Mouse (Mus musculus): ENCODE data around the gene Ptprg. TPM values are rescaled to one million over a fixed set of nuclear protein-coding genes. Genes with fewer than 3 reads are reported as not detected.
A peak's percentile ranks its signal among the peaks of the same experiment; 100 is the strongest.

Ptprg gene
- polyA plus RNA-seq, 1 experiment from 2014 or later: 15.8 TPM

- Histone ChIP-seq H3K36me3 (ENCODE audit: control insufficient read depth, insufficient read depth, low read length) (no peaks in the 10 kb centered on the region), H3K4me1 (ENCODE audit: control insufficient read depth in 2 of 2, insufficient read depth in 2 of 2, low read length in 2 of 2) (no peaks in the 10 kb centered on the region; a peak in 1 of 4 replicates), H3K4me3 (ENCODE audit: control insufficient read depth in 1 of 2, insufficient read depth in 1 of 2, low read depth in 1 of 2, low read length in 2 of 2) (no peak overlapping the region), H3K9ac (ENCODE audit: low read length) (no peak overlapping the region), H3K27me3 (ENCODE audit: control insufficient read depth, insufficient read depth, low read length) (no peaks in the 10 kb centered on the region), H3K4me2 (ENCODE audit: low read length) (no peak overlapping the region), H3K9me3 (ENCODE audit: control insufficient read depth, low read length) (no peaks in the 10 kb centered on the region), H3K27ac (replicated peaks in 1 of 2; ENCODE audit: control insufficient read depth in 1 of 2, insufficient read depth in 1 of 2, low read depth in 2 of 2, low read length in 2 of 2) (no peak overlapping the region)
- no peak for ATAC-seq (ENCODE audit: insufficient number of reproducible peaks, insufficient read depth, low FRiP score, low read depth)
- WGBS: 83% methylated on average over 8 of the region's 8 CpGs
These were observed 614.3 kb downstream of the Ptprg start for GRCm38 (mm10) chr14:12167651-12168050.

- Histone ChIP-seq H3K27me3 (ENCODE audit: control insufficient read depth, insufficient read depth, low read length) (no peaks in the 10 kb centered on the region), H3K4me2 (ENCODE audit: low read length) (no peak overlapping the region), H3K36me3 (ENCODE audit: control insufficient read depth, insufficient read depth, low read length) (no peaks in the 10 kb centered on the region), H3K27ac (replicated peaks in 1 of 2; ENCODE audit: control insufficient read depth in 1 of 2, insufficient read depth in 1 of 2, low read depth in 2 of 2, low read length in 2 of 2) (no peak overlapping the region), H3K9me3 (ENCODE audit: control insufficient read depth, low read length) (no peaks in the 10 kb centered on the region), H3K4me1 (ENCODE audit: control insufficient read depth in 2 of 2, insufficient read depth in 2 of 2, low read length in 2 of 2) (peaks cover 7 to 10% of the 10 kb centered on the region in 2 experiments), H3K4me3 (ENCODE audit: control insufficient read depth in 1 of 2, insufficient read depth in 1 of 2, low read depth in 1 of 2, low read length in 2 of 2) (no peak overlapping the region), H3K9ac (ENCODE audit: low read length) (no peak overlapping the region)
- 57% methylated on average over 5 of the region's 5 CpGs for WGBS
- ATAC-seq (ENCODE audit: insufficient number of reproducible peaks, insufficient read depth, low FRiP score, low read depth): no peak
These were observed 624.1 kb downstream of the Ptprg start for GRCm38 (mm10) chr14:12177436-12177835.

GRCm38 (mm10) chr14:12178645-12179044 is 625.3 kb downstream of the Ptprg start:
- ATAC-seq (ENCODE audit: insufficient number of reproducible peaks, insufficient read depth, low FRiP score, low read depth): no peak
- Histone ChIP-seq H3K4me2 (ENCODE audit: low read length) (no peak overlapping the region), H3K4me1 (ENCODE audit: control insufficient read depth in 2 of 2, insufficient read depth in 2 of 2, low read length in 2 of 2) (peaks cover 7 to 10% of the 10 kb centered on the region in 2 experiments), H3K27me3 (ENCODE audit: control insufficient read depth, insufficient read depth, low read length) (no peaks in the 10 kb centered on the region), H3K27ac (replicated peaks in 1 of 2; ENCODE audit: control insufficient read depth in 1 of 2, insufficient read depth in 1 of 2, low read depth in 2 of 2, low read length in 2 of 2) (peak overlapping the region; percentile 16 to 36; a peak in 3 of 4 replicates), H3K9ac (ENCODE audit: low read length) (no peak overlapping the region), H3K36me3 (ENCODE audit: control insufficient read depth, insufficient read depth, low read length) (no peaks in the 10 kb centered on the region), H3K4me3 (ENCODE audit: control insufficient read depth in 1 of 2, insufficient read depth in 1 of 2, low read depth in 1 of 2, low read length in 2 of 2) (no peak overlapping the region), H3K9me3 (ENCODE audit: control insufficient read depth, low read length) (no peaks in the 10 kb centered on the region)
- WGBS: 40% methylated on average over 1 of the region's 1 CpGs

GRCm38 (mm10) chr14:12180116-12180515 is 626.8 kb downstream of the Ptprg start:
- Histone ChIP-seq H3K9me3 (ENCODE audit: control insufficient read depth, low read length) (no peaks in the 10 kb centered on the region), H3K9ac (ENCODE audit: low read length) (no peak overlapping the region), H3K4me3 (ENCODE audit: control insufficient read depth in 1 of 2, insufficient read depth in 1 of 2, low read depth in 1 of 2, low read length in 2 of 2) (no peak overlapping the region), H3K27ac (replicated peaks in 1 of 2; ENCODE audit: control insufficient read depth in 1 of 2, insufficient read depth in 1 of 2, low read depth in 2 of 2, low read length in 2 of 2) (no peak overlapping the region), H3K4me2 (ENCODE audit: low read length) (no peak overlapping the region), H3K27me3 (ENCODE audit: control insufficient read depth, insufficient read depth, low read length) (no peaks in the 10 kb centered on the region), H3K4me1 (ENCODE audit: control insufficient read depth in 2 of 2, insufficient read depth in 2 of 2, low read length in 2 of 2) (peaks cover 7 to 10% of the 10 kb centered on the region in 2 experiments), H3K36me3 (ENCODE audit: control insufficient read depth, insufficient read depth, low read length) (no peaks in the 10 kb centered on the region)
- 44% methylated on average over 3 of the region's 3 CpGs for WGBS
- no peak for ATAC-seq (ENCODE audit: insufficient number of reproducible peaks, insufficient read depth, low FRiP score, low read depth)

GRCm38 (mm10) chr14:12185040-12185439 is 631.7 kb downstream of the Ptprg start:
- no peaks in the 10 kb centered on the region for H3K27me3 ChIP-seq (ENCODE audit: control insufficient read depth, insufficient read depth, low read length)
- no peak overlapping the region for H3K27ac ChIP-seq (replicated peaks in 1 of 2; ENCODE audit: control insufficient read depth in 1 of 2, insufficient read depth in 1 of 2, low read depth in 2 of 2, low read length in 2 of 2)
- ATAC-seq (ENCODE audit: insufficient number of reproducible peaks, insufficient read depth, low FRiP score, low read depth): no peak
- H3K9ac ChIP-seq (ENCODE audit: low read length): no peak overlapping the region
- 31% methylated on average over 4 of the region's 4 CpGs for WGBS
- no peaks in the 10 kb centered on the region for H3K4me1 ChIP-seq (ENCODE audit: control insufficient read depth in 2 of 2, insufficient read depth in 2 of 2, low read length in 2 of 2)
- no peak overlapping the region for H3K4me2 ChIP-seq (ENCODE audit: low read length)
- no peaks in the 10 kb centered on the region for H3K9me3 ChIP-seq (ENCODE audit: control insufficient read depth, low read length)
- H3K36me3 ChIP-seq (ENCODE audit: control insufficient read depth, insufficient read depth, low read length): no peaks in the 10 kb centered on the region
- no peak overlapping the region for H3K4me3 ChIP-seq (ENCODE audit: control insufficient read depth in 1 of 2, insufficient read depth in 1 of 2, low read depth in 1 of 2, low read length in 2 of 2)

- no peak overlapping the region for H3K27ac ChIP-seq (replicated peaks in 1 of 2; ENCODE audit: control insufficient read depth in 1 of 2, insufficient read depth in 1 of 2, low read depth in 2 of 2, low read length in 2 of 2)
- no peaks in the 10 kb centered on the region for H3K4me1 ChIP-seq (ENCODE audit: control insufficient read depth in 2 of 2, insufficient read depth in 2 of 2, low read length in 2 of 2)
- 65% methylated on average over 4 of the region's 4 CpGs for WGBS
- no peak overlapping the region for H3K4me3 ChIP-seq (ENCODE audit: control insufficient read depth in 1 of 2, insufficient read depth in 1 of 2, low read depth in 1 of 2, low read length in 2 of 2)
- ATAC-seq (ENCODE audit: insufficient number of reproducible peaks, insufficient read depth, low FRiP score, low read depth): no peak
- no peaks in the 10 kb centered on the region for H3K9me3 ChIP-seq (ENCODE audit: control insufficient read depth, low read length)
- no peak overlapping the region for H3K9ac ChIP-seq (ENCODE audit: low read length)
- H3K27me3 ChIP-seq (ENCODE audit: control insufficient read depth, insufficient read depth, low read length): no peaks in the 10 kb centered on the region
- no peak overlapping the region for H3K4me2 ChIP-seq (ENCODE audit: low read length)
- H3K36me3 ChIP-seq (ENCODE audit: control insufficient read depth, insufficient read depth, low read length): no peaks in the 10 kb centered on the region
These were observed 635.0 kb downstream of the Ptprg start for GRCm38 (mm10) chr14:12188352-12188751.

GRCm38 (mm10) chr14:12189266-12189665 is 635.9 kb downstream of the Ptprg start:
- no peaks in the 10 kb centered on the region for H3K36me3 ChIP-seq (ENCODE audit: control insufficient read depth, insufficient read depth, low read length)
- no peaks in the 10 kb centered on the region for H3K27me3 ChIP-seq (ENCODE audit: control insufficient read depth, insufficient read depth, low read length)
- H3K9ac ChIP-seq (ENCODE audit: low read length): no peak overlapping the region
- no peaks in the 10 kb centered on the region for H3K9me3 ChIP-seq (ENCODE audit: control insufficient read depth, low read length)
- 81% methylated on average over 3 of the region's 3 CpGs for WGBS
- H3K4me3 ChIP-seq (ENCODE audit: control insufficient read depth in 1 of 2, insufficient read depth in 1 of 2, low read depth in 1 of 2, low read length in 2 of 2): no peak overlapping the region
- H3K4me1 ChIP-seq (ENCODE audit: control insufficient read depth in 2 of 2, insufficient read depth in 2 of 2, low read length in 2 of 2): no peaks in the 10 kb centered on the region
- no peak overlapping the region for H3K4me2 ChIP-seq (ENCODE audit: low read length)
- ATAC-seq (ENCODE audit: insufficient number of reproducible peaks, insufficient read depth, low FRiP score, low read depth): no peak
- H3K27ac ChIP-seq (replicated peaks in 1 of 2; ENCODE audit: control insufficient read depth in 1 of 2, insufficient read depth in 1 of 2, low read depth in 2 of 2, low read length in 2 of 2): no peak overlapping the region
